Mouse (Mus musculus) activated CD4-positive, CD25-positive, alpha-beta regulatory T cell, adult 9 weeks (primary cell): ENCODE measurements around the gene Klf11. TPM values are rescaled to one million over a fixed set of nuclear protein-coding genes. Genes with fewer than 3 reads are reported as not detected.

Experiments used
- polyA plus RNA-seq: library from polyadenylated mRNA; unstranded; fragments of 100-300 nt; shearing (Covaris generic); gene quantifications from one replicate; pipeline ENCODE4 v1.2.1, GENCODE M21; 2017

Klf11 gene
- polyA plus RNA-seq, result 1.8 TPM

DNA sequence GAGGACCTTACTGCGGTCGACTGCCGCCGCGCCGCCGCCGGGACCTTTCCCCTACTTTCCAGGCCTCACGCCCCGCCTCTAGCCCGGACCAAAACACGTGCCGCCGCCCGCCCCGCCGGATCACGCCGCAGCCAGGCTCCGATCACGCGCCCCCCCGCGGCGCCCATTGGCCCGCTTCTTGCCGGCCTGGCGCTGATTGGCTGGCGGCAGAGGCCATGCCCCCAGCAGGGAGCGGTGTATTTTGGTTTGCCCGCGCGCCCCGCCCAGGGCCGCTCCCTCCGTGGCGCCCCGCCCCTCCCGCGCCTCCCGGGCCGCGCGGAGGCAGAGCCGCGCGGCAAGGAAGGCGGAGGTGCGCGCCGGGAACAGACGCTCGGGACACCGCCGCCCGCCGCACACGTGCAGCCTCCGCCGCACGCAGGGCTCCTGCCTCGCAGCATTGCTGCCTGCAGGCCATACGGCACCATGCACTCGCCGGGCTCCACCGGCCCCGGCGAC, at the start of gene Klf11:
TSS of gene Klf11 (plus strand) at position 212 of the 495 bp plus-strand sequence.

DNA sequence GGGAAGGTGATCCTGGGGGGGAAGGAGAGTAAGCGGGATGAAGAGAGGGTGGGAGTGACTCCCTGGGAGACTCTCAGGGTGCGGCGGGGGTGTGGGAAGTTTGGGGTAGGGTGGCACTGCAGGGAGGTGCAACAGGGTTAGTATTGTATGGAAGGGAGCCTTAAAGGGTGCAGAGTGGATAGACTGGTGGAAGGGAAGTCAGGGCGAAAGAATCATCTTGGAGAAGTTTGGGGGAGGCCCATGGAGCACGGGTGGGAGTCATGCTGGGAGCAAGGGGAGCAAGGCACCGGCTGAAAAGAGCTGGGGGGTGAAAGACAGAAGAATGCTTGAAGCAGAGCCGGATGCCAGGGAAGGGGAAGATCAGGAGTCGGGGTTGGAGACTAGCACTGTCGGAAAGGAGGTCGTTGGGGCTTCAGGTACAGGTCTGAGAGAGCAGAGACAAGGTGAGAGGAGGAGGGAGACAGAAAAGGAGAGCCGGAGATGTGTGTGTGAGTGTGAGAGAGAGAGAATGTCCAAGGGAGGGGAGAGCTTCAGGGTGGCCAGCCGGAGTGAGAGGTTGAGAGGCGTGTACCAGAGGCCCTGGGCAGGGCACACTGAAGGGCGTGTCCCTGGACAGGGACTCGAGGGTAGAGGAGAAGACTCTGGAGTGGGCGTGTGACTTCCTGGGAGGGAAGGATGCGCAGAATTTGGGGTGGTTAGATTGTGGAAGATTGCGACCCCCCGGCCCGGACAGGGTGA, 30.4 kb downstream of the Klf11 start, which contains the start of gene Cys1:
TSS of gene Cys1 (minus strand) at position 528 of the 738 bp plus-strand sequence.

GRCm38 (mm10) chr12:24707954-24708823, 57.1 kb downstream of the Klf11 start, which contains the start of gene Rrm2:
Gene Rrm2 (plus strand): TSS chr12:24708241.

Other genes starting within 250 kb of the Klf11 start
- 72.5 TPM for gene Taf1b, start 152.9 kb upstream of the Klf11 start, polyA plus RNA-seq
- gene Grhl1, start 79.0 kb upstream of the Klf11 start, polyA plus RNA-seq, result 4.6 TPM
- not detected for gene Cys1, start 30.5 kb downstream of the Klf11 start, polyA plus RNA-seq
- 46.8 TPM for gene Rrm2, start 57.0 kb downstream of the Klf11 start, polyA plus RNA-seq
- 0.15 TPM for gene Mboat2, start 179.6 kb downstream of the Klf11 start, polyA plus RNA-seq